ENCODE assay signal across 25 mouse cellular contexts in genomic region chr11:23682561-23682960, GRCm38 (mm10).
"Had no signal": no experiment of that assay in that cellular context is flagged by ENCODE, and none has a peak within 500 bp of the region (broad histone marks: within the 10 kb centered on the region; RNA-seq: fewer than 3 reads in every experiment).

No protein-coding gene starts in this region.

- H3K27me3 ChIP-seq: kidney, embryonic 15.5 days; limb, embryonic 12.5 days; limb, embryonic 15.5 days; liver, embryonic 12.5 days; liver, embryonic 15.5 days; lung, embryonic 15.5 days; midbrain, embryonic 12.5 days; midbrain, embryonic 15.5 days; neural tube, embryonic 12.5 days; neural tube, embryonic 15.5 days had no signal

- H3K4me2 ChIP-seq: kidney, embryonic 15.5 days; limb, embryonic 12.5 days; limb, embryonic 15.5 days; liver, embryonic 12.5 days; liver, embryonic 15.5 days; lung, embryonic 15.5 days; midbrain, embryonic 12.5 days; midbrain, embryonic 15.5 days; neural tube, embryonic 12.5 days; neural tube, embryonic 15.5 days had no signal

- H3K9ac ChIP-seq: kidney, embryonic 15.5 days; limb, embryonic 12.5 days; limb, embryonic 15.5 days; liver, embryonic 12.5 days; liver, embryonic 15.5 days; lung, embryonic 15.5 days; midbrain, embryonic 12.5 days; midbrain, embryonic 15.5 days; neural tube, embryonic 12.5 days; neural tube, embryonic 15.5 days had no signal

- H3K27ac ChIP-seq: kidney, embryonic 15.5 days; limb, embryonic 12.5 days; limb, embryonic 15.5 days; liver, embryonic 12.5 days; liver, embryonic 15.5 days; lung, embryonic 15.5 days; midbrain, embryonic 12.5 days; midbrain, embryonic 15.5 days; neural tube, embryonic 12.5 days; neural tube, embryonic 15.5 days; stomach, postnatal 0 days had no signal

- H3K9me3 ChIP-seq: kidney, embryonic 15.5 days; limb, embryonic 12.5 days; limb, embryonic 15.5 days; liver, embryonic 12.5 days; liver, embryonic 15.5 days; lung, embryonic 15.5 days; midbrain, embryonic 12.5 days; midbrain, embryonic 15.5 days; neural tube, embryonic 12.5 days; neural tube, embryonic 15.5 days had no signal

- DNase-seq: kidney, adult 8-10 months; kidney, postnatal 10 days; kidney, postnatal 36 days; left cerebral cortex, postnatal 4 days; lung, adult 18-20 months; lung, postnatal 10 days; lung, postnatal 36 days; retina, postnatal 1 day; right cerebral cortex, postnatal 25 days; spleen, adult 18-20 months; thymus, adult 2 months; thymus, postnatal 14 days; thymus, postnatal 4 days had no signal

- H3K4me3 ChIP-seq: kidney, embryonic 15.5 days; limb, embryonic 12.5 days; limb, embryonic 15.5 days; liver, embryonic 12.5 days; liver, embryonic 15.5 days; lung, embryonic 15.5 days; midbrain, embryonic 12.5 days; midbrain, embryonic 15.5 days; neural tube, embryonic 12.5 days; neural tube, embryonic 15.5 days had no signal

- H3K4me1 ChIP-seq: kidney, embryonic 15.5 days; limb, embryonic 12.5 days; limb, embryonic 15.5 days; liver, embryonic 12.5 days; liver, embryonic 15.5 days; lung, embryonic 15.5 days; midbrain, embryonic 12.5 days; midbrain, embryonic 15.5 days; neural tube, embryonic 12.5 days; neural tube, embryonic 15.5 days had no signal

- ATAC-seq: intestine, embryonic 16.5 days; liver, embryonic 12.5 days; midbrain, embryonic 15.5 days had no signal
